Mouse (Mus musculus): ENCODE data around the gene Cebpb. TPM values are rescaled to one million over a fixed set of nuclear protein-coding genes. Genes with fewer than 3 reads are reported as not detected.

Cebpb gene
- total and polyA plus RNA-seq, 3 experiments, result 9.9 to 10.7 TPM; not detected in 1

DNA sequence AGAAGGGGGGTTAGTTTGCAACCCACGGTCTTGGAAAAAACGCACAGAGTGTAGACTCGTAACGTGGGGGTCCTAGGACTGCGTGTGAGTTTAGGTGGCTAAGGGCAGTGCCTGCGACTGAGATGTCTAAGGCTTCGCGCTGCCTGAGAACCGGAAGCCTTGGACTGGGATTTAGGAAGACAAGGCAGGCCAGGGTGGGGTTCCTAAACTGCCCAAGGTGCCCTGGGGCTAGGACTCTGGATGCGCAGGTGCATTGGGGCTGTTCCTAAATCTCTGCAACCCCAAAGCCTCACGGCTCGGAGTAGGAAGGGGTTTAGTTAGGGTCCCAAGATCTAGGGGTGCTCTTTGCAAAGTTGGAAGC lies 28.1 kb upstream of the Cebpb start:
- H3K27ac ChIP-seq (ENCODE audit: control insufficient read depth, low read depth, low read length), result no peak overlapping the region

DNA sequence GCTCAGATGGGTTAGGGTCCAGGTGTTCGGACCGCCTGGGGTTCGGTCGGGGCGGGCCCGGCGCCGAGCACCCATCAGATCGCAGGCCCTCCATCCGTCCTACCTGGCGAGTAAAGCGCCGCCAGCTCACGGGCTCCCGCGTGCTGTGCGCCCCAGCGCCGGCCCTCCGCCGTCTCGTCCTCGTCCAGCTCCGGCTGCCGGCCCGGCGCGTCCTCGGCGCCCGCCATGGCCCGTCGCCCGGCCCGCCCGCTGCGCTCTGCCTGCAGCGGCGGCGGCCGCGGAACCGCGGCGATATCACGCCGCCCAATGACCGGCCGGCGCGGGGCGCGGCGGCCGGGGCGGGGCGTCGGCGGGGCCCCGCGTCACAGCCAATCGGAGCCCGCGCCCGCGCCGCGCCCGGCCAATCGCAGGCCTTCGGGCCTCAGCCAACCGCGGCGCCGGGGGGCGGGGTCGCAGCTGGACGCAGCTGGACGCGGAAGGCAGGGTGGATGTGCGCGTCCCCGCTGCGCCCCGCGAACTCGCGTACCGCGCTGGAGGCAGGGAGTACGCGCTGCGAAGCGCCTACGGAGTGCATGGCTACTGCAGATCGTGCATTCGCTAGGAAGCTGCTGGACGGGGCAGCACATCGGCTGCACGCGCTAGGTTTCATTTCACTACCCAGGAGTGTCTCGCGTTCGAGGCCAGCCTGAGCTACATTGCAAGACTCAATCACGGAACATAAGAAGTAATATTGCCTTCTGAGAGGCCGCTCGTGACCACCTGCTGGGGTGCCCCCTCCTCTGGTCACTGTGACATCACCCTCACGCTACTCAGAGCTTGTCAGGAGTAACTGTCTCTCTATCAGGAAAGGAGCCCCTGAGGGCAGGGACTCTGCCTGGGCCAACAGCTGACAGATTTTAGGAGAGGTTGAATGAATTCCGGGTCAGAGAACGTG lies 27.2 kb upstream of the Cebpb start, which contains the start of gene Gm20431:
Gm20431 (minus strand) TSS at position 227 of the 934 bp plus-strand sequence.
- H3K4me3 ChIP-seq (ENCODE audit: control insufficient read depth in 1 of 2, insufficient read depth in 1 of 2, low read depth in 2 of 2, low read length in 2 of 2), result peak within 1 kb of the TSS; percentile 76 to 82
- peak within 1 kb of the TSS; percentile 85 for H3K9ac ChIP-seq (ENCODE audit: control insufficient read depth, low read depth, low read length, poor library complexity, severe bottlenecking)
- DNase-seq (ENCODE audit: low read depth, low spot score), result peak; percentile 94
- peaks cover 0 to 1% of the 10 kb centered on the region in 2 experiments; a peak in 1 of 4 replicates for H3K27me3 ChIP-seq (ENCODE audit: control insufficient read depth in 1 of 2, insufficient read depth in 2 of 2, low read length in 2 of 2)
- H3K36me3 ChIP-seq (ENCODE audit: control insufficient read depth in 1 of 2, insufficient read depth in 2 of 2, low read length in 2 of 2), result peaks cover 0 to 2% of the 10 kb centered on the region in 2 experiments; a peak in 1 of 4 replicates
- H3K27ac ChIP-seq (ENCODE audit: control insufficient read depth, low read depth, low read length), result 0 out of 2 replicates have a peak within 1 kb of the TSS, but pooled peaks have one; percentile 7
- H3K9me3 ChIP-seq (replicated peaks; ENCODE audit: insufficient read depth, low read length), result no peaks in the 10 kb centered on the region
- H3K4me1 ChIP-seq (ENCODE audit: control insufficient read depth in 1 of 2, insufficient read depth in 2 of 2, low read length in 2 of 2), result peaks cover 0 to 16% of the 10 kb centered on the region in 2 experiments; a peak in 3 of 4 replicates
- peaks cover 10% of the 10 kb centered on the region for H3K79me2 ChIP-seq (ENCODE audit: control insufficient read depth, insufficient read depth, low read length, poor library complexity)
- TF ChIP-seq MAZ (IDR thresholded peaks at IDR 0.05; ENCODE audit: low read depth, low read length) (no peak), ZMIZ1 (IDR thresholded peaks at IDR 0.05; ENCODE audit: low read depth, low read length) (0 out of 2 replicates have a peak, but pooled peaks have one; percentile 28), NELFE (IDR thresholded peaks at IDR 0.05; ENCODE audit: low read depth, low read length) (peak; percentile 65), NRF1 (IDR thresholded peaks at IDR 0.05; ENCODE audit: insufficient read depth, low read depth, low read length, poor library complexity, severe bottlenecking) (peak; percentile 48; the same call in 1 of the 2 replicates), ELF1 (IDR thresholded peaks at IDR 0.05; ENCODE audit: low read depth, low read length) (peak; percentile 54; the same call in 1 of the 2 replicates), TCF12 (IDR thresholded peaks at IDR 0.05; ENCODE audit: low read depth, low read length) (peak; percentile 36; the same call in 1 of the 2 replicates), TAL1 (IDR thresholded peaks at IDR 0.05; ENCODE audit: low read length) (no peak), MXI1 (IDR thresholded peaks at IDR 0.05; ENCODE audit: low read depth, low read length) (peak; percentile 42; the same call in 1 of the 2 replicates), POLR2A (IDR thresholded peaks at IDR 0.05; ENCODE audit: control insufficient read depth in 1 of 2, insufficient read depth in 1 of 2, low read depth in 1 of 2, low read length in 2 of 2, poor library complexity in 1 of 2) (peak; percentile 85 to 89), MAX (IDR thresholded peaks at IDR 0.05; ENCODE audit: low read length) (peak; percentile 18), HCFC1 (IDR thresholded peaks at IDR 0.05; ENCODE audit: low read depth, low read length) (peak; percentile 29), BHLHE40 (IDR thresholded peaks at IDR 0.05; ENCODE audit: borderline replicate concordance, low read depth, low read length) (no peak)

More for the DNA sequence above, 28.1 kb upstream of the Cebpb start:
- peak overlapping the region; percentile 76 to 82 for H3K4me3 ChIP-seq (ENCODE audit: control insufficient read depth in 1 of 2, insufficient read depth in 1 of 2, low read depth in 2 of 2, low read length in 2 of 2)
- peaks cover 0 to 16% of the 10 kb centered on the region in 2 experiments; a peak in 3 of 4 replicates for H3K4me1 ChIP-seq (ENCODE audit: control insufficient read depth in 1 of 2, insufficient read depth in 2 of 2, low read length in 2 of 2)
- H3K9me3 ChIP-seq (replicated peaks; ENCODE audit: insufficient read depth, low read length), result no peaks in the 10 kb centered on the region
- TF ChIP-seq RCOR1 (IDR thresholded peaks at IDR 0.05; ENCODE audit: low read depth, low read length), result no peak
- H3K36me3 ChIP-seq (ENCODE audit: control insufficient read depth in 1 of 2, insufficient read depth in 2 of 2, low read length in 2 of 2), result peaks cover 0 to 2% of the 10 kb centered on the region in 2 experiments; a peak in 1 of 4 replicates
- peak overlapping the region; percentile 85 for H3K9ac ChIP-seq (ENCODE audit: control insufficient read depth, low read depth, low read length, poor library complexity, severe bottlenecking)
- H3K79me2 ChIP-seq (ENCODE audit: control insufficient read depth, insufficient read depth, low read length, poor library complexity), result peaks cover 10% of the 10 kb centered on the region
- no peak for DNase-seq (ENCODE audit: low read depth, low spot score)
- peaks cover 0 to 1% of the 10 kb centered on the region in 2 experiments; a peak in 1 of 4 replicates for H3K27me3 ChIP-seq (ENCODE audit: control insufficient read depth in 1 of 2, insufficient read depth in 2 of 2, low read length in 2 of 2)

All from MEL (cell line).